Mouse (Mus musculus): ENCODE measurements at regions not wholly inside any gene's neighbourhood (a gene's known extent, or its start where the extent isn't known, plus 50 kb on each side); places are given as distances from the start of the nearest gene placed in this dataset.

DNA sequence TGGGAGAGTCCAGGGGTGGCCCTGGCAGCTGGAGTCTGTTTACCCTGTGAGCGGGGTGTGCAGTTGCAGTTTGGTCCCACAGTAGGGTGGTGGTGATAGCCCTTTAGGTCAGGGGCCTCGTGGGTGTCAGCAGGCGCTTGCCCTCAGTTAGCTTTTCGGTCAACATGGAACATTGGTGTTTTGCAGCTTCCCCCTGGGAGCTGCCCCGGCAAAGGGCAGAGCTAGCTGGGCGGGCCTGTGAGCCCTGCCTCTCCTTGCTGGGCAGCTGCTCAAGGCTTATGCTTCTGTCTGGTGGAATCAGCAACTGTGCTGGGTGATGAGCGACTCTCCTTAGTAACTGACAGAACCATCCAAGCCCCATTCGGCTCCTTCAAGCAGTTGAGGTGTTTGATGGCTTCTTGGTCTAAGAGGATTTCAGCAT is 115.7 kb downstream of the Gadd45g start:
- Histone ChIP-seq H3K27ac (ENCODE audit: control insufficient read depth, low read depth, low read length) (no peak overlapping the region), H3K9ac (ENCODE audit: control insufficient read depth, low read depth, low read length, poor library complexity, severe bottlenecking) (no peak overlapping the region), H3K9me3 (replicated peaks; ENCODE audit: insufficient read depth, low read length) (no peaks in the 10 kb centered on the region), H3K36me3 (ENCODE audit: control insufficient read depth in 1 of 2, insufficient read depth in 2 of 2, low read length in 2 of 2) (no peaks in the 10 kb centered on the region), H3K79me2 (ENCODE audit: control insufficient read depth, insufficient read depth, low read length, poor library complexity) (no peaks in the 10 kb centered on the region), H3K4me1 (ENCODE audit: control insufficient read depth in 1 of 2, insufficient read depth in 2 of 2, low read length in 2 of 2) (no peaks in the 10 kb centered on the region), H3K4me3 (ENCODE audit: control insufficient read depth in 1 of 2, insufficient read depth in 1 of 2, low read depth in 2 of 2, low read length in 2 of 2) (no peak overlapping the region), H3K27me3 (ENCODE audit: control insufficient read depth in 1 of 2, insufficient read depth in 2 of 2, low read length in 2 of 2) (no peaks in the 10 kb centered on the region)
- DNase-seq (ENCODE audit: low read depth, low spot score), result no peak
- TF ChIP-seq USF2 (IDR thresholded peaks at IDR 0.05; ENCODE audit: borderline replicate concordance in 1 of 2, insufficient read depth in 1 of 2, low read depth in 1 of 2, low read length in 2 of 2), result no peak
- no peak for TF ChIP-seq ZKSCAN1 (IDR thresholded peaks at IDR 0.05; ENCODE audit: low read depth, low read length)
- no peak for TF ChIP-seq POLR2A (IDR thresholded peaks at IDR 0.05; ENCODE audit: control insufficient read depth in 1 of 2, insufficient read depth in 1 of 2, low read depth in 1 of 2, low read length in 2 of 2, poor library complexity in 1 of 2)
- TF ChIP-seq POLR2AphosphoS5 (IDR thresholded peaks at IDR 0.05; ENCODE audit: borderline replicate concordance, low read depth, low read length), result no peak
- TF ChIP-seq ZC3H11A (IDR thresholded peaks at IDR 0.05; ENCODE audit: low read depth, low read length), result no peak
- TF ChIP-seq TBP (IDR thresholded peaks at IDR 0.05; ENCODE audit: low read depth, low read length), result no peak
- no peak for TF ChIP-seq KAT2A (conservative IDR thresholded peaks at IDR 0.05; ENCODE audit: low read depth, low read length)
- no peak for TF ChIP-seq ETS1 (IDR thresholded peaks at IDR 0.05; ENCODE audit: low read depth, low read length)
- TF ChIP-seq MEF2A (IDR thresholded peaks at IDR 0.05; ENCODE audit: extremely low read depth, insufficient replicate concordance, low read depth, low read length, poor library complexity, severe bottlenecking), result no peak
- TF ChIP-seq HCFC1 (IDR thresholded peaks at IDR 0.05; ENCODE audit: low read depth, low read length), result no peak
- no peak for TF ChIP-seq UBTF (IDR thresholded peaks at IDR 0.05; ENCODE audit: borderline replicate concordance, insufficient read depth, low read depth, low read length)
- no peak for TF ChIP-seq MXI1 (IDR thresholded peaks at IDR 0.05; ENCODE audit: low read depth, low read length)

GRCm38 (mm10) chr13:51962676-51963075 is 116.2 kb downstream of the Gadd45g start:
- H3K27ac ChIP-seq (ENCODE audit: control insufficient read depth, low read depth, low read length), result no peak overlapping the region
- H3K79me2 ChIP-seq (ENCODE audit: control insufficient read depth, insufficient read depth, low read length, poor library complexity), result no peaks in the 10 kb centered on the region
- H3K27me3 ChIP-seq (ENCODE audit: control insufficient read depth in 1 of 2, insufficient read depth in 2 of 2, low read length in 2 of 2), result no peaks in the 10 kb centered on the region
- DNase-seq (ENCODE audit: low read depth, low spot score), result no peak
- H3K36me3 ChIP-seq (ENCODE audit: control insufficient read depth in 1 of 2, insufficient read depth in 2 of 2, low read length in 2 of 2), result no peaks in the 10 kb centered on the region
- no peaks in the 10 kb centered on the region for H3K9me3 ChIP-seq (replicated peaks; ENCODE audit: insufficient read depth, low read length)
- no peak overlapping the region for H3K9ac ChIP-seq (ENCODE audit: control insufficient read depth, low read depth, low read length, poor library complexity, severe bottlenecking)
- no peak overlapping the region for H3K4me3 ChIP-seq (ENCODE audit: control insufficient read depth in 1 of 2, insufficient read depth in 1 of 2, low read depth in 2 of 2, low read length in 2 of 2)
- H3K4me1 ChIP-seq (ENCODE audit: control insufficient read depth in 1 of 2, insufficient read depth in 2 of 2, low read length in 2 of 2), result no peaks in the 10 kb centered on the region
- TF ChIP-seq UBTF (IDR thresholded peaks at IDR 0.05; ENCODE audit: borderline replicate concordance, insufficient read depth, low read depth, low read length) (no peak), E2F4 (IDR thresholded peaks at IDR 0.05; ENCODE audit: borderline replicate concordance, low read depth, low read length) (no peak), TCF12 (IDR thresholded peaks at IDR 0.05; ENCODE audit: low read depth, low read length) (no peak)

GRCm38 (mm10) chr13:51963966-51964365 is 117.5 kb downstream of the Gadd45g start:
- Histone ChIP-seq H3K9ac (ENCODE audit: control insufficient read depth, low read depth, low read length, poor library complexity, severe bottlenecking) (no peak overlapping the region), H3K36me3 (ENCODE audit: control insufficient read depth in 1 of 2, insufficient read depth in 2 of 2, low read length in 2 of 2) (no peaks in the 10 kb centered on the region), H3K79me2 (ENCODE audit: control insufficient read depth, insufficient read depth, low read length, poor library complexity) (no peaks in the 10 kb centered on the region), H3K4me3 (ENCODE audit: control insufficient read depth in 1 of 2, insufficient read depth in 1 of 2, low read depth in 2 of 2, low read length in 2 of 2) (no peak overlapping the region), H3K27me3 (ENCODE audit: control insufficient read depth in 1 of 2, insufficient read depth in 2 of 2, low read length in 2 of 2) (no peaks in the 10 kb centered on the region), H3K27ac (ENCODE audit: control insufficient read depth, low read depth, low read length) (no peak overlapping the region), H3K9me3 (replicated peaks; ENCODE audit: insufficient read depth, low read length) (no peaks in the 10 kb centered on the region), H3K4me1 (ENCODE audit: control insufficient read depth in 1 of 2, insufficient read depth in 2 of 2, low read length in 2 of 2) (no peaks in the 10 kb centered on the region)
- DNase-seq (ENCODE audit: low read depth, low spot score), result no peak
- TF ChIP-seq ZMIZ1 (IDR thresholded peaks at IDR 0.05; ENCODE audit: low read depth, low read length) (no peak), GATA1 (IDR thresholded peaks at IDR 0.05; ENCODE audit: low read depth, low read length) (no peak), MEF2A (IDR thresholded peaks at IDR 0.05; ENCODE audit: extremely low read depth, insufficient replicate concordance, low read depth, low read length, poor library complexity, severe bottlenecking) (no peak), USF1 (IDR thresholded peaks at IDR 0.05; ENCODE audit: low read depth, low read length) (no peak), SIN3A (IDR thresholded peaks at IDR 0.05; ENCODE audit: low read length) (no peak), MAFK (IDR thresholded peaks at IDR 0.05; ENCODE audit: borderline replicate concordance, low read depth, low read length) (no peak), UBTF (IDR thresholded peaks at IDR 0.05; ENCODE audit: borderline replicate concordance, insufficient read depth, low read depth, low read length) (no peak), EP300 (IDR thresholded peaks at IDR 0.05; ENCODE audit: low read depth in 1 of 2, low read length in 2 of 2) (no peak), ZKSCAN1 (IDR thresholded peaks at IDR 0.05; ENCODE audit: low read depth, low read length) (no peak), POLR2A (IDR thresholded peaks at IDR 0.05; ENCODE audit: control insufficient read depth in 1 of 2, insufficient read depth in 1 of 2, low read depth in 1 of 2, low read length in 2 of 2, poor library complexity in 1 of 2) (no peak), MXI1 (IDR thresholded peaks at IDR 0.05; ENCODE audit: low read depth, low read length) (no peak), RCOR1 (IDR thresholded peaks at IDR 0.05; ENCODE audit: low read depth, low read length) (no peak), GABPA (IDR thresholded peaks at IDR 0.05; ENCODE audit: low read depth, low read length) (no peak), KAT2A (conservative IDR thresholded peaks at IDR 0.05; ENCODE audit: low read depth, low read length) (no peak), CHD1 (IDR thresholded peaks at IDR 0.05; ENCODE audit: low read depth, low read length) (no peak), MYB (IDR thresholded peaks at IDR 0.05; ENCODE audit: low read depth, low read length) (no peak)

All from MEL (cell line).